Mouse (Mus musculus) gonadal fat pad, adult 2 months (tissue): ENCODE data around the gene Farsa. TPM values are rescaled to one million over a fixed set of nuclear protein-coding genes. Genes with fewer than 3 reads are reported as not detected.

Experiments
- DNase-seq: peaks from one replicate; pipeline ENCODE4 v3.0.0-alpha.2; 2012; ENCODE audit warnings: low read depth
- polyA plus RNA-seq: library from polyadenylated mRNA; depleted of rRNA; stranded (reverse); fragments of >200 nt; gene quantifications from 2 replicates; pipeline ENCODE4 v1.2.3, GENCODE M21; 2012; rRNA removed

The Farsa gene
- polyA plus RNA-seq, 1 experiment: 52.1 TPM

DNA sequence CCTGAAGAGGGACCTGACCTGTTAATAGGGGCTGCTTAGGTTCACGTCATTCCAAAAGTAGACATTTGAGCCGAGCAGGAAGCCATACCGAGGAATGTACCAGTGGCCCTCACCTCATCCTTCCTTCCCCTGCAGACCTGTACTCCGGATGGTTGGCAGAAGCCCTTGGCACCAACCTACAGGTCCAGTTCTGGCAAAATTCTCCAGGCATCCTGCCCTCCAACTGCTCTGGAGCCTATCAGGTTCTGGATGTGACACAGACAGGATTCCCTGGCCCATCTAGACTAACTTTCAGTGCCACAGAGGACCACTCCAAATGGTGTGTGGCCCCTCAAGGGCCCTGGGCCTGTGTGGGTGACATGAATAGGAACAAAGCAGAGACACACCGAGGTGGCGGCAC is 53.8 kb downstream of the Farsa start:
- DNase-seq: no peak

DNA sequence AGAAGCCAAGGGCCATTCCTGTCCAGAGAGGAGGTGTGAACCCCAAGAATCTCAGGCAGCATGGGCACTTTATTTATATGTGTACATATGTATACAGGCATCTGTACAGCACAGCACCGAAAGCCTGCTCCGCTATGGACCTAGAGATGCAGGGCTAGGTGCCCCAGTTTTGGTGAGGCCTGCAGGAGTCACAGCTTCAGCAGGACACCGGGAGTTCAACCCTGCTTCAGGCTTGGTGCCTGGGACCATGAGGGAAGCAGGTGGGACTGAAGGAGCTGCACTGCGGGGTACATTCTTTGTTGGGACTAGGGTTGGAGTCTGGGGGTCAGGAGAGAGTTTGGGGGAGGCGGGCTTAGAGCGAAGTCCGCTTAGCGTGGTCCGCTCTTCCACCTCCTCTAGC is 55.1 kb downstream of the Farsa start:
- DNase-seq: no peak

DNA sequence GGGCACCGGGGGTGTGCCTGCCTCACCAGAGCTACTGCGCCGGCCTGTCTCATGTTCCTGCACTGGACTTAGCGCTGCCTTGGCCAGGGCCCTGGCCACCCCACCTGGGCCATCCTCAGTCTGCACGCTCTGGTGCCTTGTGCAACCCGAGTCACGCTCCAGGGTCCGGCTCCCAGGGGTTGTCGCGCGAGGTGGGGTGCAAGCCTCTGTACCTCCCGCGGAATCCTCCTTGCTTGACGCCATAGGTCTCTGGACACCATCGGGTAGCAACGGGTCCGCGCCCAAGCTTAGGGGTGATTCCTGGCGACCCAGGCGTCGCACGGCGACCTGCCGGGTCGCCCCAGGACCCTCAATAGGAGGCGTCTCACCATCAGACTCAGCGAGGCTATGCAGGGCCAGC is 55.6 kb downstream of the Farsa start:
- DNase-seq: no peak

DNA sequence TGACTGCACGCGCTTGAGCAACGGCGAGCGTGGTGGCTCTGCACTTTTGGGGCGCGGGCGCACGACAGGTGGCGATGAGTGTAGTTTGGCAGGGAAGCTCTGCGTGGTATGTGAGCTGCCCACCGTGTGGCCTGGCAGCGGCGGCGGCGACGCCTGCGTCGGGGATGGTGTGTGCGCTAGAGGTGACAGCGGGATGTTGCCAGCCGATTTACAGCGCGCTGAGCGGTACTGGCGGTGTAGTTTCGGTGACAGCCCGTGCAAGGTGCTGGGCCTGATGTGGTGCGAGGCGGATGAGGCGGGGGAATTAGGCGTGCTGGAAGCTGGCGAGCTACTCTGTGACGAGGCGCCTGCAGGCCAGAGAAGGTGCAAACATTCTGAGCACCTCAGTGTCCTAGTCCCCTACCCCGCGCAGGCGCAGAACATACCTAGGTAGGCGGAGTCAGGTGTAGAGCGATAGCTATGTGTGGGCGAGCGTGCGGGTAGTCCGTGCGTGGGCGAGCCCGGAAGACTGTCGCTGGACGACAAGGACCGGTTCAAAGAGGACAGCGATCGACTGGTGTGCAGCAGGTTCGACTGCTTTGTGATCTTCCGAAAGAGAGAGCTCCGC is 56.2 kb downstream of the Farsa start:
- no peak for DNase-seq

DNA sequence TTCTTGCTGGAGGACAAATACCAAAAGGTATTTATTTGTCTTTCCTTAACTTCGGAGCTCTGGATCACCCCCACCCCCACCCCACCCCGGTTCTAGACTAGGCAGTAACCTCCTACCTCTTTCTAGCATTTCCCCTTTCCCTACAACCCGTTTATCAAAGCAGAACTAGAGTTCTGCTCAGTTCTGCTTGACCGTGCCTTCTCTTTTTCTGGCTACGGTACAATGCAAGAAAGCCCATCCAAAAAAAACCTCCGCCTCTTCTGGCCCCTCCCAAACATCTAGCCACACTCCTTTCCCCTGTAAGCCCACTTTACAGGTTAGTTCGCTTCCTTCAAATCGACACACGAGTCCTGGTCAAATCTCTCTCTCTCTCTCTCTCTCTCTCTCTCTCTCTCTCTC is 56.7 kb downstream of the Farsa start:
- no peak for DNase-seq

DNA sequence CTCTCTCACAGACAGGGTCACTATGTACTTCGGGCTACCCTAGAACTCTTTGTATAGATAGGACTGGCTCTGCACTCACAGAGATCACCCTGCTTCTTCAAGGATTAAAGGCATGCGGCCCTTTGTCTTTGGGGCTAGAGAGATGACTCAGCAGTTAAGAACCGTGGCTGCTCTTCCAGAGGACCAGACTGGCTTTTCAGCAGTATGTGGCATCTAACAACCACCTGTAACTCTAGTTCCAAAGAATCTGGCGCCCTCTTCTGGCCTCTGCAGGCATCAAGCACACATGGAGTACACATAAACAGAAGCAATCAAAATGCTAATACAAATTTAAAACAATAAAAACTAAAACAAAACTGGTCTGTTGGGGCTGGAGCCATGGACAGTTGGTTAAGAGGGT is 57.2 kb downstream of the Farsa start:
- no peak for DNase-seq

DNA sequence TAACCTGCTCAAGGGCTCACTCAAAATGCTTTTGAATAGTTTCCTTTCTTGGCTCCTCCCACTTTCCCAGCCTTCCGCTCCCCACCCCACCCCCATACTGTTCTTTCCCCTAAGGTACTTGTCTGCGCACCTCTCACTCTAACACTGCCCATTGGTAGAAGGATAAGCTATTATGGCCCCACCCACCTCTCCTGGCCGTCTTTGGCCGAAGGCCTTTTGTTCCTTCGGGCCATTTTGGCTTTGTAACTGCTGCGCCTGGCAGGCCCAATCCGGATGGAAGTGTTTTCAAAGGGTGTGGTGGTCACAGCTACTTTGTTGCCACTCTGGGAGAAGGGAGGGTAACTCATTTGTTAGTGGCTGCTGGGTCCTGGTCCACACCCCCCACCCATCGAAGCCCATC is 58.5 kb downstream of the Farsa start:
- DNase-seq: no peak

DNA sequence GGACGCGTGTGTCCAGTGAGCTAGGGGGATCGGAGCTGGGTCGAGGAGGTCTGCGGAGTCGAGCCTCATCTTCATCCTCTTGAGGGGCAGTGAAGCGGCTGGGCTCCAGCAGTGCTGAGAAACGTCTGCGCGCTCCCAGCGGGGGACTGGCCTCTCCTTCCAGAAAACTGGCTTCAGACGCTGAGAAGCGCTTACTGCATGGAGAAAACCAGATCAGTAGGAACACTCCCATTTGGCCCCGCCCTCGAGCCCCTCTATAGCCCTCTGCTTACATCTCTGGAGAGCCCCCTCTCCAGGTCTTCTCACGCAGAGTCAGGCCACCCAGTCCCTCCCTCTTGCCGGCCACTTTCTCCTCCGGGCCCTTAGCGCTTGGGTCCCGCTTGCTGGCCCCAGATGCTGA is 61.0 kb downstream of the Farsa start:
- DNase-seq: no peak

DNA sequence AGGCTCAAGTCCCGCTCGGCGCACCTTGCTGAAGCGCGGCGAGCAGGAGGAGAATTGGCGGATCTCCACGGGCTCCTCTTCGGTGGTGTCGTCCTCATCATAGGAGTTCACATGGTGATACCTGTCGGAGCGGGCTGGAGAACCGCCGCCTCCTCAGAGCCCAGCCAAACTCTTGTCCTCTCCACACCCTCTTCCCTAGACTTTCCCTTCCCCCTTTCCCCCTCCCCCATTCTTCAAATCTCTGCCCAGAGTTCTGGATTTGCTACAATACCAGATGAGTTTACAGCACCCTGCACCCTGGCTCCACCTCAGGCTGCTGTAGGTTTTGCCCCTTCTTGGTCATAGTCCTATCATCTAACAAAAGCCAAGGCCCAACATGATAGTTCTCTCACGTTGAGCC is 61.9 kb downstream of the Farsa start:
- DNase-seq: no peak

Other genes starting within 250 kb of the Farsa start
- gene Ier2, start 194.1 kb upstream of the Farsa start, polyA plus RNA-seq: 8.5 and 23.6 TPM in 2 replicates
- 76.0 and 88.5 TPM in 2 replicates for gene Trmt1, start 170.7 kb upstream of the Farsa start, polyA plus RNA-seq
- 94.0 and 95.8 TPM in 2 replicates for gene Nacc1, start 169.1 kb upstream of the Farsa start, polyA plus RNA-seq
- gene Lyl1, start 155.5 kb upstream of the Farsa start, polyA plus RNA-seq: 7.8 and 8.5 TPM in 2 replicates
- 1.1 and 2.1 TPM in 2 replicates for gene G430095P16Rik, start 134.0 kb upstream of the Farsa start, polyA plus RNA-seq
- gene Nfix, start 56.6 kb upstream of the Farsa start, polyA plus RNA-seq: 35.3 and 69.9 TPM in 2 replicates
- 3.7 and 5.3 TPM in 2 replicates for gene Dand5, start 34.2 kb upstream of the Farsa start, polyA plus RNA-seq
- 14.6 and 21.4 TPM in 2 replicates for gene Gadd45gip1, start 25.5 kb upstream of the Farsa start, polyA plus RNA-seq
- gene Rad23a, start 16.3 kb upstream of the Farsa start, polyA plus RNA-seq: 75.1 and 88.9 TPM in 2 replicates
- 563 and 854 TPM in 2 replicates for gene Calr, start 10.1 kb upstream of the Farsa start, polyA plus RNA-seq
- 3.3 and 3.7 TPM in 2 replicates for gene Syce2, start 15.1 kb downstream of the Farsa start, polyA plus RNA-seq
- 102 and 104 TPM in 2 replicates for gene Gcdh, start 36.9 kb downstream of the Farsa start, polyA plus RNA-seq
- gene Klf1, start 44.9 kb downstream of the Farsa start, polyA plus RNA-seq: 0.67 and 0.69 TPM in 2 replicates
- 29.5 and 30.8 TPM in 2 replicates for gene Dnase2a, start 51.6 kb downstream of the Farsa start, polyA plus RNA-seq
- gene Mast1, start 80.4 kb downstream of the Farsa start, polyA plus RNA-seq: 0.56 and 0.66 TPM in 2 replicates
- gene Rtbdn, start 90.0 kb downstream of the Farsa start, polyA plus RNA-seq: not detected in 2 replicates
- 3.3 and 6.8 TPM in 2 replicates for gene Gm49661, start 112.4 kb downstream of the Farsa start, polyA plus RNA-seq
- 191 and 202 TPM in 2 replicates for gene Prdx2, start 112.6 kb downstream of the Farsa start, polyA plus RNA-seq
- 44.0 and 58.8 TPM in 2 replicates for gene Rnaseh2a, start 112.8 kb downstream of the Farsa start, polyA plus RNA-seq
- 37.2 and 42.8 TPM in 2 replicates for gene Junb, start 121.7 kb downstream of the Farsa start, polyA plus RNA-seq
- gene Hook2, start 133.6 kb downstream of the Farsa start, polyA plus RNA-seq: 16.5 and 24.7 TPM in 2 replicates
- not detected in 2 replicates for gene Best2, start 157.5 kb downstream of the Farsa start, polyA plus RNA-seq
- gene Asna1, start 168.3 kb downstream of the Farsa start, polyA plus RNA-seq: 154 and 168 TPM in 2 replicates
- gene Trir, start 169.8 kb downstream of the Farsa start, polyA plus RNA-seq: 64.2 and 100 TPM in 2 replicates
- 84.8 and 89.2 TPM in 2 replicates for gene Tnpo2, start 179.9 kb downstream of the Farsa start, polyA plus RNA-seq
- gene Fbxw9, start 203.1 kb downstream of the Farsa start, polyA plus RNA-seq: 56.8 and 59.4 TPM in 2 replicates
- 1.5 and 1.9 TPM in 2 replicates for gene Gm5741, start 211.0 kb downstream of the Farsa start, polyA plus RNA-seq
- 44.5 and 48.3 TPM in 2 replicates for gene Dhps, start 214.8 kb downstream of the Farsa start, polyA plus RNA-seq
- 170 and 198 TPM in 2 replicates for gene Wdr83os, start 223.8 kb downstream of the Farsa start, polyA plus RNA-seq
- 33.8 and 35.7 TPM in 2 replicates for gene Wdr83, start 224.3 kb downstream of the Farsa start, polyA plus RNA-seq
- 133 and 184 TPM in 2 replicates for gene Man2b1, start 226.3 kb downstream of the Farsa start, polyA plus RNA-seq